Mouse (Mus musculus): Measurements from ENCODE around the gene Wdfy3.
"Not testable (repeated sequence)": the region's sequence is repeated elsewhere in the genome, so short reads cannot be mapped to it uniquely, and the experiment has no call there.

GRCm38 (mm10) chr5:102101815-102102214, 32.1 kb upstream of the Wdfy3 start:
- TF ChIP-seq CTCF, EP300 (IDR thresholded peaks at IDR 0.05; ENCODE audit: low read depth): not testable (repeated sequence)

All from heart, postnatal 0 days (tissue).